Mouse (Mus musculus): ENCODE measurements around the gene Mrps27.

- TF ChIP-seq CTCF (IDR thresholded peaks at IDR 0.05; ENCODE audit: insufficient read depth, low read length) (no peak), POLR2A (IDR thresholded peaks at IDR 0.05; ENCODE audit: borderline replicate concordance, extremely low read depth, low read depth, low read length) (no peak)
Measured at GRCm38 (mm10) chr13:99378223-99378622, 33.6 kb downstream of the Mrps27 start.

All from lung, adult 2 months (tissue).